Mouse (Mus musculus) ovary, postnatal 10 days (tissue): ENCODE measurements around the gene Gas2l1.

ENCODE experiments used
- DNase-seq: peaks from one replicate; pipeline ENCODE4 v3.0.0; 2022; ENCODE audit warnings: low spot score

The Gas2l1 gene

DNA sequence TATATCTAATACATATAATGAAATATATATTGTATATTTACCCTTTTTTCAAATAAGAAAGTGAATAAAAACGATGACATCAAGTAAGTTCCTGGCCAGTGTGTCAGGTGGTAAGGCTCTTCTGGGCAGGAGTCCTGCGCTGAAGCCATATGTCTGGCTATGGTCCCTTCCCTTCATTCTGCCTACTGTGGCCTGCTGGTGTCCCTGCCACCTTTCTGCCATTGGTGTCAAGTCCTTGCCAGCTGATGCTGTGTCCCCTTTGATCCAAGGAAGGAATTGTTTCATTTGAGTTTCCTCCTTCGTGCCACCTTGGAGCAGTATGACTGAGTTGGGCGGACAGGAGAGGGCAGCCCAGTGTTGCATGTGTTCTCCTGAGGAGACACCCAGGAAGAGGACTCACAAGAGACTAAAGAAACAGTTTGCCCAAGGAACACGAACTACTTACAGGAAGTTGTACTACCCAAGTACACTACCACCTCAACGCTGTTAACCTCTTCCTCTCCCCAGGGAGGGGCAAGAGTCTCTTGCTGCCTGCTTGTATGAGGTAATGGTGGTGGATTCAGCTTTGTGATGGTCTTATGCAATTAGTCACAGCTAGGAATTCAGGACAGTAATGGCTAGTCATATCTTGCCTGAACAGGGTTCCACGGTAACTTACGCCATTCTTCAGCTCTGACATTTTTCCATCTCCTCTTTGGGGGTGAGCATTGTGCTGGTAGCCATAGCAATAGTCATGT, 22.3 kb downstream of the Gas2l1 start:
- no peak for DNase-seq

- no peak for DNase-seq
Observed at GRCm38 (mm10) chr11:5041144-5041780, 23.9 kb downstream of the Gas2l1 start.

DNA sequence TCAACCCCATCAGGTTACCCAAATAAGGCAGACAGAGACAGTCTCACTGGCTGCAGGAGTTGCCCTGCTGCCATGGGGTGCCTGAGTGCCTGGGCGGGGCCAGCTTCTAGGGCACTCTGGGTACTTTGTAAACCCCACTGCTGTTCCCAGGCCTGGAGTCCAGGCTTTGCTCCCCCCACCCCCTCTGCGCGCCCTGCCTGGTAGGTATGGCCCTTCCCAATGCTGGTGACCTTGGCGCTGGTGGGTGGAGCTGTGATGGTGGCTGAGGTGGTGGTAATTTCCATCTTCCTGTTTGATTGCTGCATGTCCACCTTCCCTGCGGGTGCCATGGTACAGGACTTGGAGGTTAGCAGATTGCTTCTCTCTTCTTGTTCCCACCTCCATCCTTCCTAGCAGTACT, 24.5 kb downstream of the Gas2l1 start:
- DNase-seq, result no peak

DNA sequence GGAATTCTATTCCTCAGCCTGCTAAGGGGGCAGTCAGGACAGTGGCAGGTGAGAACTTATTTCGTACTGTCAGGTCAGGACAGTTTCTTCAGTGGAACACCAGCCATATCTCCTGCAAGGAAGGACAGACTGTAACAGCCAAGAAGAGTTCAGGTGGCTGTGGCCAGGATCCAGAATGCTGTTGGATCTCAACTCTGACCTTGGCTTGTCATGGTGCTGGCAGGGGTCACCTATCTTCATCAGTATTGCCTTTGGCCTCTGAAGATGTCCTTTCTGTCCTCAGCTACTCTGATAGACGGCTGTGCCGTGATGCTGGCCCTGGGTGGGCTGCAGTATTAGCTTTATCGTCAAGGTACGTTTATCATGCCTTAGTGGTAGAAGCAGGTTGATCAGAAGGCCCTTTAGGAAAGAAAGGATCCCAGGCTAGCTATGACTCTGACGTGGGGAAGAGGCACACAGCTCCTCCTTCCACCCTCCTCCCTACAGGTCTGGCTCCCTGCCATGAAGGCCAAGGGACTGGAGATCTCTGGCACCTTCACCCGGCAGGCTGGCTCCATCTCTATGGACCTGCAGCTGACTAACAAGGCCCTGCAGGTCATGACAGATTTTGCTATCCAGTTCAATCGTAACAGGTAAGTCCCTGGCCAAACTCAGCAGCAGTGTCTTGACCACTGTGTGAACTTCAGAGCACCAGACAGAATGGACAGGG, 27.8 kb downstream of the Gas2l1 start:
- DNase-seq, result no peak

GRCm38 (mm10) chr11:5035421-5035820, 29.7 kb downstream of the Gas2l1 start:
- DNase-seq, result no peak

GRCm38 (mm10) chr11:5033136-5033535, 32.0 kb downstream of the Gas2l1 start:
- DNase-seq, result no peak

DNA sequence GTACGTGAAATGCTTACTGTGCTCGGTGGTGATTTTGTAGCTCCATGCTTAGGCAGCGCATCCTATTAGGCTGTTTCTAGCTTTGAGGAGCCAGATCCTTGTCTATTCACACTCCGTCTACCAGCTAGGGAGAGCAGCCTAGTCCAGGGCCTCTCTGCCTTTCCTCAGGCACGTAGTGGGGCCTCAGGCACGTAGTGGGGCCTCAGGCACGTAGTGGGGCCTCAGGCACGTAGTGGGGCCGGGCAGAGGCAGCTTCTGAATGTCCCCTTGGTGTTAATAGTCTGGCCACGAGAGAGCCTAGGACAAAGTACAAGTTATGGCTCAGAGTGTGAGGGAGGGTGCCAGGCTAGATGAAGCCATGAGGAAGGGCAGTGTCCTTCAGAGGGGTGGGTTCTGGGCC, 32.4 kb downstream of the Gas2l1 start:
- no peak for DNase-seq

DNA sequence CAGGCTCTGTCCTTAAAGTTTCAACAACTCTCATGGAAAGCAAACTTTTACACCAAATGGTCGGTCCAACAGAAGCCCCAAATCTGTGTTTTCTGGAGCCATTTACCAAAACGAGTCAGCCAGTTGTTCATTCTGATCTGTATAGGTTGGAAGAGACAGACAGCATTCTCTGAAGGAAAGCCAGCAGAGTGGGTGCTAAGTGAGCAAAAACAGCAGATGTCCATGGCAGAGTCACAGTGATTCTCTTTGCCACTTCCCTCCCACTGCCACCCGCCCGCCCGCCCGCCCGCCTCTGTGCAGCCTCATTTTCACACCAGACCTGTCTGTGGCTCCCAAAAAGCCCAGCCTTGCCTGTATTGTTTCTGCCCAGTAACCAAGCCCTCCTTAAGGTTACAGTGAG, 36.9 kb downstream of the Gas2l1 start:
- no peak for DNase-seq

DNA sequence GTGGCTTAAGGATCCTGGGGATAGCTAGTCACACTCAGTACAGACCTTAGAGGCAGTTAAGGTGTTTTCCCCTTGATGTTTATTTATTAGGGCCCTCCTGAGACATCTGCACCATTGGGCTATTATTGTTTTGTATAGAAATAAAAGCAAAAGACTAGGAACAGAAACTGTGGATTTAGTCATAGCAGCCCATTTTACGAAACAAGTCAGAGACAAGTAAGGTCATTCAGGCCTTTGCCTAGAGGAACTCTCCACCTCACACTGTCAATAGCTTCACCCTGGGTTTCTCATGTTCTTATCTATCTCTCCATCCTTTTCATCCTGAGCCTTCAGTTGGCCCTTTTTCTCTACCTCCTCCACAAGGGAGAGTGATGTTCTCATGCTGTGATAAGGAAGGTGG, 40.0 kb downstream of the Gas2l1 start:
- no peak for DNase-seq

DNA sequence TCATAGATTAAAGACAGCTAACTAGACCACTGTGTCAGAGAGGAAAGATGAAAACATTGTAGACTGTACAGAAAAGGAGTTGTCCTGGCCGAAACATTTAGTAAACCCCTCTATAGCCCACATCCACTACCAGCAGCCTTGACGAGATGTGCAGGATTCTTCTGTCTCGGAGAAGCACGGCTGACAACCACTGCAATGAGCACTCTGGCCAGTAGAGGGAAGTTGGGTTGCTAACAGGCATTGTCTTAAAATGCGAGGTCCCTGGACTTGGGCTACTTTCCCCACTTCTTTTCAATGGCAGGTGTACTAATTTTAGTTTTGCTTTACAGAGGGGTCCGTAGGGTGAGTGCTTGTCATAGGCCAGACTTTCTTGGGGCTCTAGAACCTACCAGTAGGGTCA, 47.6 kb downstream of the Gas2l1 start:
- no peak for DNase-seq

DNA sequence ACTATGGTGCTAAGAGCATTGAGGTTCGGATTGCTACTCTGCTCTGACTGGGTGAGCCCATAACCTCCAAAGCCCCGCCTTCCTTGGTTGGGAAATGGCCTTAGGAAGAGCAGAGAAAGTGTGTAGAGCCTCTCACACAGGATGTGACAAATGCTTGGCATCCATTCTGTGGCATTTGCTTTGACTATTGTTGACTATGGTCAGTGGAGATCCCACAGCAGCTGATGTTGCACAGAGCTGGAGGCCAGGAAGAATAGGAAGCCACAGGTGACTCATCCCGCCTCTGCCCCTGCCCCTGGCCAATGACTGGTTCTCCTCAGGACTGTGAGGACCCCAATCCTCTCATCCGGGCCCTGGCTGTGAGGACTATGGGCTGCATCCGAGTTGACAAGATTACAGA, 48.8 kb downstream of the Gas2l1 start:
- no peak for DNase-seq

DNA sequence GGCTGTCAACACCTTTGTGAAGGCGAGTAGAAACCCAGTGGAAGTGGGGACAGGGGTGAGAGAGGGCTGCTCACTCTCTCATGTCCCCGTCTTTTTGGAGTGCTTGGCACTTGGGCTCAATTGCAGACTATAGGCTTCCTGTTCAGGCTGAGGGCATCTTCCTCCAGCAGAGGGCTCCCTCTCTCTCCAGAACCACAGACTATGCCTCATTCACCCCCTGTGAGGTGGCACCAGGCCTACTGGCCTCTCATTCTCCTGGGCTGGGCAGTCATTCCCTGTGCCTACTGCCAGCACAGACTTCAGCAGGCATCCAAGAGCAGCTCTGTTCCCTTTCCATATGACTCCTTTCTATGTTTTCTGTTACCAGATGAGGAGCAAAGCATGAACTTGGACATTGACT, 49.4 kb downstream of the Gas2l1 start:
- DNase-seq, result no peak

DNA sequence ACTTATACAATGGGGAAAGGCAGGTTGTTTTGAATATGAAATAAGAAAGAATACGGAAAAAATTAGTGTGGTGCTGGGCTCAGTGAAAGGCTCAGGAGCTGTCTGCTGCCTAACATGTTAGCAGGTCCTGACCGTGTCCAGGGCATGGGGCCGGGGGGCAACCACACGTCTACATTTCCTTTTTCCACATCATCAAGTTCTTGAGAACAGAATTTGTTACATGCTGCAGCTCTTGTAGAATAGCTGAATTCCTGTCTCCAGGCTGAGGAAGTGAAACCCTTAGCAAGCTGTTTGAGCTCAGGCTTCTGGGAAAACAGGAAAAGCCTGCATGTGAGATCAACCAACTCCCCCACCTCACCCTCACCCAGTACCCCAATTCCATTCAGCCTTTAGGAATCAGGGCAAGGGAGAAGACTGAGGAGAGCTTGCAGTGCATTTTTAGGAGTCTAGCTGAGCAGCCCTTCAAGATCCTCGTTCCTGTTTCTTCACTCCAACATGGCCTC, 52.9 kb downstream of the Gas2l1 start:
- no peak for DNase-seq

DNA sequence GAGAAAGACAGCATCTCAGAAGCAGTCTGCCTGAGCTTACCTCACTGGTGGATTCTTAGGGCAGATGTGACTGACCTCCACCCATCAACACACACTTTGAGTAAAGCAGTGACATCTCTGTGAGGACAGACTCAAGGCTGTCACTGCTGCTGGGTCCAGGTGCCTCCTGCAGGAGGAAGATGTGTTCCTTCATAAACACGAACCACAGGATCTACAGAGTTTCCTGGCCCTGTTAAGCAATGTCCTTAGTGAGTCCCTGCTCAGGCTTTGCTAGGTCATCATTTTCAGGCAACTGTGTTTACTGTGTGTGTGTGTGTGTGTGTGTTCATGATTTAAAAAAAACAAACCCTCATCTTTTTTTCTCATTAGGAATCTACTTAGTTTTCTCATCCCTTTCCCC, 53.6 kb downstream of the Gas2l1 start:
- DNase-seq, result no peak

- no peak for DNase-seq
Observed at GRCm38 (mm10) chr11:5010205-5010604, 54.9 kb downstream of the Gas2l1 start.

- DNase-seq, result no peak
Observed at GRCm38 (mm10) chr11:5009354-5010074, 55.6 kb downstream of the Gas2l1 start.

DNA sequence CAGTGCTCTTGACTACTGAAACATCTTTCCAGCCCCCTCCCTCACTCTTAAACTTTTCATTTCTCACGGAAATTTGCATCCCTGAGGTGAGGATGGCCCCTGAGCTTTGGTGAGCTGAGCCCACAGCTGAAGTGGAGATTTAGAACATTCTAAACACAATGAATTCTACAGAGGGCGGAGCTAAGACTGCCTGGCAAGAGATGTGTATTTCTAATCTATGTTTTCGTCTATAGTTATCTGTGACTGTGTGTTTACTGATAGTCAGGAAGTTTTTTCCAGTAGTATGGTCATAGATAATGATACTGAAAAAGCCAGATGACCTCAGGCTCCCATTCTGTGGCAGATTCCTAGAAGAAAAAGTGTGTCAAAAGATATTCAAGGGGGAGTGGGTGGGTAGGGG, 56.3 kb downstream of the Gas2l1 start:
- no peak for DNase-seq

- DNase-seq, result no peak
Observed at GRCm38 (mm10) chr11:5007186-5007585, 57.9 kb downstream of the Gas2l1 start.

DNA sequence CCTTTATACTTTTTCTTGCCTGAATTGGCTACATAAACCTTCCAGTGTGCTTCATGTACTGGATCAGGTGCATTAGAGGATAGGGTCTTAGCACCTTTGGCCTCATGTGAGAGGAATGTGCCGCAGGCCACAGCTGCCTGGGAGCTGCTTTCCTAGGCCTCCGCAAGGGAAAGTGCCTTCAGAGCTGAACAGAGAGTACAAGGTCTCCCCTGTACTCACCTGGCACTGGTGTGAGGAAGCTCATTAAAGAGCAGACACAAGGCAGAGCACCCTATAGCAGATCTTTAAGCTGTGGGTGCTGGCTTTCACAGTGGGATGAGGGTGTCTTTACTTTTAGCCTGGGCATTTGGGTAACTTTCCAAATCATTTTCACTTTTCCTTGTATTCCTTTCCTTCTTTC, 59.6 kb downstream of the Gas2l1 start:
- DNase-seq, result no peak
